Mouse (Mus musculus) T-helper 17 cell (primary cell): ENCODE data around the gene Sez6.

Experiments
- in situ Hi-C, 2 experiments: fragments of 300-600 bp; cut with MboI, MseI; formaldehyde crosslinking; loops; 1 replicate in 1 of 2; 2 replicates in 1 of 2; pipeline ENCODE4 v1.15.1; 2025; ENCODE audit warnings: high pct_unique_total_duplicates in 2 of 2

The Sez6 gene

GRCm38 (mm10) chr11:77930751-77931540 lies at the start of gene Sez6:
Gene Sez6 (plus strand): TSS chr11:77930800.
- in situ Hi-C loops = no loop called here

- in situ Hi-C loops = no loop called here
These were observed 45.9 kb upstream of the Sez6 start for GRCm38 (mm10) chr11:77884524-77885245.

GRCm38 (mm10) chr11:77885246-77885575 lies 45.4 kb upstream of the Sez6 start:
- in situ Hi-C loops = no loop called here

- in situ Hi-C loops = no loop called here
These were observed 43.1 kb upstream of the Sez6 start for GRCm38 (mm10) chr11:77887373-77887960.

GRCm38 (mm10) chr11:77888846-77889245 lies 41.8 kb upstream of the Sez6 start:
- in situ Hi-C loops = no loop called here

GRCm38 (mm10) chr11:77889484-77889883 lies 41.1 kb upstream of the Sez6 start:
- in situ Hi-C loops = no loop called here

- in situ Hi-C loops = no loop called here
These were observed 39.8 kb upstream of the Sez6 start for GRCm38 (mm10) chr11:77890648-77891258.

- in situ Hi-C loops = no loop called here
These were observed 37.7 kb upstream of the Sez6 start for GRCm38 (mm10) chr11:77892883-77893282.

GRCm38 (mm10) chr11:77893283-77893682 lies 37.3 kb upstream of the Sez6 start:
- in situ Hi-C loops = no loop called here

- in situ Hi-C loops = no loop called here
These were observed 36.5 kb upstream of the Sez6 start, which contains the start of gene Pipox for GRCm38 (mm10) chr11:77893787-77894718. Gene Pipox (minus strand): TSS chr11:77894096.

GRCm38 (mm10) chr11:77894967-77895366 lies 35.6 kb upstream of the Sez6 start:
- in situ Hi-C loops = no loop called here

GRCm38 (mm10) chr11:77896011-77896410 lies 34.6 kb upstream of the Sez6 start:
- in situ Hi-C loops = no loop called here

- in situ Hi-C loops = no loop called here
These were observed 34.1 kb upstream of the Sez6 start for GRCm38 (mm10) chr11:77896480-77896819.

GRCm38 (mm10) chr11:77896820-77897805 lies 33.5 kb upstream of the Sez6 start:
- in situ Hi-C loops = no loop called here

GRCm38 (mm10) chr11:77900187-77900586 lies 30.4 kb upstream of the Sez6 start:
- in situ Hi-C loops = loop anchor here in 1 of 2 experiments (25.0 kb wide), 1 partner anchor 762 kb away; no protein-coding TSS in a partner anchor

GRCm38 (mm10) chr11:77900696-77901095 lies 29.9 kb upstream of the Sez6 start:
- in situ Hi-C loops = loop anchor here in 1 of 2 experiments (25.0 kb wide), 1 partner anchor 762 kb away; no protein-coding TSS in a partner anchor

GRCm38 (mm10) chr11:77901366-77901765 lies 29.2 kb upstream of the Sez6 start:
- in situ Hi-C loops = loop anchor here in 1 of 2 experiments (25.0 kb wide), 1 partner anchor 761 kb away; no protein-coding TSS in a partner anchor

- in situ Hi-C loops = loop anchor here in 1 of 2 experiments (25.0 kb wide), 1 partner anchor 760 kb away; no protein-coding TSS in a partner anchor
These were observed 28.7 kb upstream of the Sez6 start for GRCm38 (mm10) chr11:77901775-77902355.

GRCm38 (mm10) chr11:77903761-77904160 lies 26.8 kb upstream of the Sez6 start:
- in situ Hi-C loops = loop anchor here in 1 of 2 experiments (25.0 kb wide), 1 partner anchor 759 kb away; no protein-coding TSS in a partner anchor
